Mouse (Mus musculus) left cerebral cortex, adult 2 months (tissue): ENCODE data around the gene Nsd1. TPM values are rescaled to one million over a fixed set of nuclear protein-coding genes. Genes with fewer than 3 reads are reported as not detected.
A peak's percentile ranks its signal among the peaks of the same experiment; 100 is the strongest.

Experiments
- DNase-seq, 2 experiments: peaks; one replicate each; pipeline ENCODE4 v3.0.0; 2021 to 2022; ENCODE audit warnings: low spot score in 2 of 2, mixed read lengths in 1 of 2; ENCODE audit errors: extremely low spot score in 1 of 2
- H3K27ac ChIP-seq: fragments of 200-600 bp; 2 replicates; pipeline ENCODE4 v1.8.1; 2022
- H3K4me3 ChIP-seq: fragments of 200-600 bp; 2 replicates; pipeline ENCODE4 v1.8.1; 2022
- CTCF ChIP-seq: fragments of 200-600 bp; IDR thresholded peaks from 2 replicates; pipeline ENCODE4 v1.8.1; 2022; ENCODE audit warnings: antibody characterized with exemption, mild to moderate bottlenecking, moderate library complexity
- intact Hi-C: fragments of 180-260 bp; cut with DNase I; formaldehyde crosslinking; loops from one replicate; pipeline ENCODE4 v1.15.1; 2025
- total RNA-seq, 2 experiments: library from RNA; stranded (reverse); gene quantifications; 2 replicates each; pipeline ENCODE4 v1.2.3; 2021

The Nsd1 gene
- total RNA-seq, 2 experiments from 2014 or later = 116 to 118 TPM

DNA sequence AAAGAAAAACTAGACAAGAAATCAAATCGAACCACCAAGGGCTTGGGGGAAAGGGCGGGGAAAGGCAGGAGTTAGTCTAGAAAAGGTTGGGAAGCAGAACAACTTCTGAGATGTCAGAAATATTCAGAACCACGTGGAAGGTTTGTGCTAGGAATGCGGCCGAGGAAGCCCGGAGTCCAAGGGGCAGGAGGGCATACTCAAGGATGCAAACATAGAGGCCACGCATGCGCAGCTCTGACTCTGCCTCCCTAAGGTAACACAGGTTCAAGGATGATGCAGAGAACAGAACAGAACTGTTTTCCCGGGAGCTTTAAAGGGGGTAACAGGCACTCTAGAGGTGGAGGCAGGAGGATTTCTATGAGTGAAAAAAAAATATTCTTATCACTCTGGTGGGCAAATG is 5.8 kb upstream of the Nsd1 start:
- DNase-seq = no peak
- Histone ChIP-seq H3K4me3 (no peak overlapping the region), H3K27ac (no peak overlapping the region)
- intact Hi-C loops = no loop called here
- no peak for TF ChIP-seq CTCF

DNA sequence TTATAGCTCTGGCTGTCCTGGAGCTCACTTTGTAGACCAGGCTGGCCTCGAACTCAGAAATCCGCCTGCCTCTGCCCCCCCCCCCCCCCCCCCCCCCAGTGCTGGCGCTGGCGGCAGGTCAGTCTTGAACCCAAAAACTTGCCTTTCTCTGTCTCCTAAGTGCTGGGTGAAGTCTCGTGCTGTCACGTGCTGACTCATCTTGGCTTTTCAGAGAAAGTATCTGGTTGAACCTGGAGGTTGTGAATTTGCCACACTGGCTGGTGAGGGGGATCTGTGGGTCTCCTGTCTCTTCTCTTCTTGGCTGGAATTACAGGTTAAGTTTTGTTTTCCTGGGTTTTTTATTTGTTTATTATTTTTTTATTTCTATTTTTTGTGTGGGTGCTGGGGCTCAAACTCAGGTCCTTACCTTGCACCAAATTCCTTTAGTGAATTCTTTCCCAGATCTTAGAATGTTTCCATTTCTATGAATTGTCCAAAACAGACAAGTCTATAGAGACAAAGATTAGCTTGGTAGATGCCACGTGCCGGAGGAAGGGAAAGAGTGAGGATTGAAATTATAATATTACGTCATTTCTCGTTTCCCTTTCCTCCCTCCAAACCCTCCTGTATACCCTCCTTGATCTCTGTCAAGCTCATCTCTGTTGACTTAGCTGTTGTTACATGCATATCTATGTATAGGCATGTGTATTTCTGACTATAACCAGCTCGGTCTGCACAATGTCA is 4.8 kb upstream of the Nsd1 start:
- H3K27ac ChIP-seq = no peak overlapping the region
- intact Hi-C loops = no loop called here
- H3K4me3 ChIP-seq = no peak overlapping the region
- no peak for DNase-seq
- no peak for TF ChIP-seq CTCF

DNA sequence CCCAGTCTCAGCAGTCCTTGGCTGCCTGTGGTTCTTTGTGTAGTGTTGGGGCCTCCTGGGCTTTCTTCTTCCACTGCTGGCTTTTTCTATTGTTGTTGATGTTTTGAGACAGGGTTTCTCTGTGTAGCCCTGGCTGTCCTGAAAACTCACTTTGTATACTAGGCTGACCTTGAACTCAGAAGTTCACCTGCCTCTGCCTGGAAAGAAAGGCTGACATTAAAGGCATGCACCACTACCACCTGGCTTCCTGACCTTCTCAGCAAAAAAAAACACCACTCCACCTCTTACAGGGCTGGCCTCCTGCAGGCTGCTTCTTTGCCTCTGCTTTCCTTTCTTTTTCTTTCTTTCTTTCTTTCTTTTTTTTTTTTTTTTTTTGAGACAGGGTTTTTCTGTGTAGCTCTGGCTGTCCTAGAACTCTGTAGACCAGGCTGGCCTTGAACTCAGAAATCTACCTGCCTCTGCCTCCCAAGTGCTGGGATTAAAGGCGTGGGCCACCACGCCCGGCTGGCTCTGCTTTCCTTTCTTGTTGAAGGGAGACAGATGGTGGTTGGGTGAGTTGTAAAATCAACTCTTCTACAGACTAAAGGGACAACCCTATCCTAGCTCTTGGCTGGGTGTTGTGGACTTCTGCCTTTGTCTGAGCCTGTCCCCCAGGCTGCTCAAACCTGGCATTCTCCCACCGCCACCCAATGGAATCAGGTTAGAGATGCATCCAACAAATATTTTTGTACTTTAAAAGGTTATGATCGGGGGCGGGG is 4.0 kb upstream of the Nsd1 start:
- no peak overlapping the region for H3K4me3 ChIP-seq
- DNase-seq = no peak
- H3K27ac ChIP-seq = no peak overlapping the region
- no peak for TF ChIP-seq CTCF
- intact Hi-C loops = no loop called here

DNA sequence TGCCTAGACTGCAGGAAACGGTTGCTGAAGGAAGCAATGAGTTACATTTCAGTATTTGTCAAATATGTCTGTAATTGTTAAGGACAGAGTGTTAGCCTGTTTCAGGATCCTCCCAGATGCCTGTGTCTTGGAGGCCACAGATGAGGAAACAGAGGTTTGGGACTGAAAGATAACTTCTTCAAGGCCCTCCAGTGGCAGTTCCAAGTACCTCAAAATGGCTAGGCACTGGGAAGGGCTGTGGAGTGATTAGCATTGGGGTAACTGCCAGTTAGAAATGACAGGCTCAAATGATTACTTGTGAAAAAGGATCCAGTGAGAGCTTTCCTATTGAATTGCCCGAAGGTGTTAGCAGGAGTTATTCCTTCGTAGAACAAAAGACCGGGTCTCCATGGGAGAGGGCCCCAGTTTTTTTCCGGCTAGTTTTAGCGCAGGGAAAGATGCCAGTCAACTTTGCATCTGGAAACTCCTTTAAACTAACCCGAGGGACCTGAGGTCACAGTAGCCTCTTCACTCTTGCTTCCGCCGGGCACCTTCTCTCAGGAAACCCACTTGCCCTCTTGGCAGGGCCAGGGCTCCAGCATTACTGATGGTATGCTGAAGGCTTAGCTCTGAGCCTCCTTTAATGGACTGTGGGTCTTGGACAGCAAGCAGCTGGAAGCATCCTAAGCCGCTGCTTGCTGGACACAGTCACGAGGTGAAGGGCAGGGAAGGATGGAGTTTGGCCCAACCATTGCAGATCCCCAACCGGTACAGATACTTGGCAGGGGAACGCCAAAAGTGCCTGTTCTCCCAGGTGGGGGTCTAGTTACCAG is 539 bp upstream of the Nsd1 start:
- peak; percentile 27 for TF ChIP-seq CTCF
- no peak for DNase-seq
- H3K4me3 ChIP-seq = no peak overlapping the region
- intact Hi-C loops = loop anchor here (2.0 kb wide), 1 partner anchor 18 kb away; no protein-coding TSS in a partner anchor
- no peak overlapping the region; the same call in 1 of the 2 replicates for H3K27ac ChIP-seq

DNA sequence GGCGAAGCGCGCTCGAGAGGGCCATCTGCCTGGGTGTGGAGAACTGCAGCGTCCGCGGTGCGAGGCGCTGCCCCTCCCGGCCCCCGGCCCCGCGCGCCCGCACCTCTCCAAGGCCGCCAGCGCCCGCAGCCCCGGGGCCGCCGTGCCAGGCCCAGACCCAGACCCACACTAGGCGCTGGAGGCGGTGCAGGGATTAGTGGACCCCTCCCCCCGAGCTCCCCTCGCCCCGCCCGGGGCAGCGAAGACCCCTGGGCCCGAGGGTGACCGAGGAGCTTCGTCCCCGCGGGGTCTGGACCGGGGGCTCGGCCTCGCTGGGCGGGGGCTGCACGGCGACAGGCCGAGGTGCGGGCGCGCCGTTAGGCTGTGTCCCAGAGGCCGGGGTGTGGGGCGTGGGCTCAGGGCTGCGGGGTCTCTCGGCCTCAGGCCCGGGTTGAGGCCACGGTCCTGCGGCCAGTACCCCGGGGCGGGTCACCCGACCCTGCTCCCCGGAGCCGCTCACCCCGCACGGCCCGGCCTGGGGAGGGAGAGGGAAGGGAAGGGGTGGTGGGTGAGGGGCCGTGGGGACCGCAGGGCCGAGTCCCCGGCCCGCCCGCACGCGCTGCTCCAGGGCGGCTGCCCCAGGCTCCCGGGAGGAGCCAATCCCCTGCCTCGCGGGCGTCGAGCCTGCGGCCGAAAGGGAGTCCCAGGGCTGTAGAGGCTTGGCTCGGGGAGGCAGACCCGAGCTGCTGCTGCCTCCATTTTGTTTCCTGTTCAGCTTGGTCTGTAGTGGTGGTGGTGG is 800 bp downstream of the Nsd1 start:
- peak overlapping the region; percentile 96 for H3K27ac ChIP-seq
- DNase-seq = peak; percentile 36 to 62
- TF ChIP-seq CTCF = peak; percentile 17
- intact Hi-C loops = no loop called here
- H3K4me3 ChIP-seq = peak overlapping the region; percentile 81

DNA sequence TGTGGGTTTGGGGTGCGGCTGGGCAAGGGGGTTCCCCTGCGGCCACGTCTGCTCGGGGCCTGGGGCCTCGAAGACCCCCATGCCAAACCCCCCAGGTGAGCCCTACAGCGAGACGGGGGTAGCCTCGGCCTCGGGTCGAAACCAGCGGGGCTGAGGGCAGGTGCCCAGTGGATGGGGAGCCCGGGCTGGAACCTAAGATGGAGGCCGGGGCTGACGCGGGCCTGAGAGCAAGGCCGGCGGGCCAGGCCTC is 1.3 kb downstream of the Nsd1 start:
- intact Hi-C loops = no loop called here
- H3K4me3 ChIP-seq = peak overlapping the region; percentile 81
- TF ChIP-seq CTCF = no peak
- DNase-seq = no peak
- H3K27ac ChIP-seq = peak overlapping the region; percentile 96

DNA sequence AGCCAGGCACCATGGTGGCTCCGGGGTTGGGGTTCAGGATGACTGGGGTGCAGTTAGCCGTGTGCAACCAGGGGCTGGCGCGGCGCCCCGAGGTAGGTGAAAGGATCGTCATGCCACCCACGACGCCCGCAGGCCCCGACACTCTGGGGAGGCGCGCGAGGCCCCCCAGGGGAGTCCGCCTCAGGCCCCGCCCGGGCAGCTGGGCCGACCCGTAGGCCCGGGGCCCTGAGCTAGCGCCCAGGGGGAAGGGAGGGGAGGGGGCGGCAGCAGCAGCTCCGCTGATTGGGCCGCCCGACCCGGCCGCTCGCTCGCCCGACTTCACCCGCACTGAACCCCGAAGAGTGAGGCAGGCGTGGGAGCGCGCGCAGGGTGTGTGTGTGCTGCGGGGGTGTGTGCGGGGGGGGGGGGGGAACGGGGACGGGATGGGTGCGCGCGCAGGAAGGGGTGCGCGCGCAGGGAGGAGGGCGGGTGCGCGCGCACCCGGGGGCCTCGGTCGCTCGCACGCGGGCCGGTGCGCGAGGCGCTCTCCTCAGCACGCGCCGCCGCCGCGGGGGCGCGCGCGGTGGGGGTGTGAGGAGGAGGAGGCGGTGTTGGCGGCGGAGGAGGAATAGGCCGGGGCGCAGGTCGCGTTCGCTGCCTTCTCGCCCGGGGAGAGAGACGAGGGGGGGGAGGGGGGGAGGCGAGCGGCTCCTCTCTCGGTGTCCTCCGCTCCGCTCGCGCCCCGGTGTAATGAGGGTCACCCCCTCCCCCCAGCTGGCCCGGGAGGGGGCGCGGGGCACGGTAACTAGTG is 1.8 kb downstream of the Nsd1 start:
- H3K4me3 ChIP-seq = peak overlapping the region; percentile 81
- peak overlapping the region; percentile 98 for H3K27ac ChIP-seq
- intact Hi-C loops = no loop called here

DNA sequence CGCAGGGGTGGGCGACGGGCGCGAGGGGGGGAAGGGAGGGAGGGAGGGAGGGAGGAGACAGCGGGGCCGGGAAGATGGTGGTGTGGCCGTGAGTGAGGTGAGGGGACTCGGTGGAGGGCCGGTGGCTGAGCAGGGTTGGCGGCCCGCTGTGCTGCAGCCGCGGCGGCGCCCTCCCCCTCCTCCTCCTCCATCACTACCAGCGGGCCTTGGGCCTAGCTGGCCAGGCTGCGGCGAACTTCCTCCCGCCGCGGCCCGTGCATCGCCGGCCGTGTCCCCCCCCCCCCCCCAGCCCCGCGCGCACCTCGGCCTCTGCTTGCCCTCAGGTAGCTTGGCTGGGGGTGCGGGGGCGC is 2.4 kb downstream of the Nsd1 start:
- TF ChIP-seq CTCF = no peak
- H3K4me3 ChIP-seq = peak overlapping the region; percentile 81
- peak overlapping the region; percentile 98 for H3K27ac ChIP-seq
- peak; percentile 59 to 62 for DNase-seq
- intact Hi-C loops = no loop called here

More for the DNA sequence above, 1.8 kb downstream of the Nsd1 start:
- TF ChIP-seq CTCF = no peak
- peak; percentile 73 to 83 for DNase-seq

DNA sequence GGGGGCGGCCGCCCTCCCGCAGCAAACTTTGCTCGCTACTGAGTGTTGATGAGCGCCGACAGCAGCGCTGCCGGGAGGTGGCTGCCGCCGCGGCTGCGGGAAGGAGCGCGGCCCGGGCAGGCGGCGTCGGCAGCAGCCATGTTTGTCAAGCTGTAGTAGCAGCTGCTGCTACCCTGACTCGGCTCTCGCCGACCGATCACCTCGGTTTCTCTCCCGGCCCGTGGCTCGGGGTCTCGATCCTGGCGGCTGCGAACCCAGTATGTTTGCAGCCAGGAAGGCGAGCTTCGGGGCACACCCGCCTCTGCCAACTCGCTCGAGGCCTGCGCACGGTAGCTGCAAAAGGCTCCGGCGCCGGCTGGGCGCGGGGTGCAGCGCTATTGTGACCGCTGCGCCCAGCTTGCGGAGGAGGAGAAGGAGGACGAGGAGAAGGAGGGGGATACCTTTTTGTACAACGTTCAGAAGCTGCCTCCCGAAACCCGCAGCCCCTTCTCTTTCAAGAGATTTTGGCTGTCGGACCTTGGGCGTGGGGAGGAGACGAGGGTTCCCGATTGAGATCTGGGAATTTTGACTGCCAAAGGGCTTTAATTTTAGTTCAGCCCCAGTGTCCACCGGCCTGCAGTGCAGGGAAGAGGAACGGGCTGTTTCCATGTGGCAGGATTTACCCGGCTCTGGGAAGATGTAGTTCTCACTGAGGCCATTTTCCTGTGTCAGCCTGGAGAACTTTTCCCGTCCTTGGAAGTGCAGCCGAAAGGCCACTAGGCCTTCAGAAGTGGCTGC is 3.0 kb downstream of the Nsd1 start:
- peak overlapping the region; percentile 81 for H3K4me3 ChIP-seq
- peak overlapping the region; percentile 98 for H3K27ac ChIP-seq
- DNase-seq = peak; percentile 67 to 68
- intact Hi-C loops = no loop called here
- TF ChIP-seq CTCF = no peak; the same call in none of the 2 replicates

DNA sequence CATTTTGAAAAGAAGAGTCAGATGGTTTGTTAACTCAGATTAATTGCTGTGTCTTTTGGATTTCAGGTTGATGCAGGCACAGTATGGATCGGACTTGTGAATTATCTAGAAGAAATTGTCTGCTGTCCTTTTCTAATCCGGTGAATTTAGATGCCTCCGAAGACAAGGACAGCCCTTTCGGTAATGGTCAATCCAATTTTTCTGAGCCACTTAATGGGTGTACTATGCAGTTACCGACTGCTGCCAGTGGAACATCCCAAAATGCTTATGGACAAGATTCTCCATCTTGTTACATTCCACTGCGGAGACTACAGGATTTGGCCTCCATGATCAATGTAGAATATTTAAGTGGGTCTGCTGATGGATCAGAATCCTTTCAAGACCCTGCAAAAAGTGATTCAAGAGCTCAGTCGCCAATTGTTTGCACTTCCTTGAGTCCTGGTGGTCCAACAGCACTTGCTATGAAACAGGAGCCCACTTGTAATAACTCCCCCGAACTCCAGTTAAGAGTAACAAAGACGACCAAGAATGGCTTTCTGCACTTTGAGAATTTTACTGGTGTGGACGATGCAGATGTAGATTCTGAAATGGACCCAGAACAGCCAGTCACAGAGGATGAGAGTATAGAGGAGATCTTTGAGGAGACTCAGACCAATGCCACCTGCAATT is 3.7 kb downstream of the Nsd1 start:
- intact Hi-C loops = no loop called here
- no peak for TF ChIP-seq CTCF
- Histone ChIP-seq H3K4me3 (peak overlapping the region; percentile 81), H3K27ac (peak overlapping the region; percentile 98)
- DNase-seq = no peak
